Mouse (Mus musculus) heart, postnatal 10 days (tissue): Measurements from ENCODE around the gene Piwil4. TPM values are rescaled to one million over a fixed set of nuclear protein-coding genes. Genes with fewer than 3 reads are reported as not detected.
A peak's percentile ranks its signal among the peaks of the same experiment; 100 is the strongest.
"Not testable (repeated sequence)": the region's sequence is repeated elsewhere in the genome, so short reads cannot be mapped to it uniquely, and the experiment has no call there.

Source experiments
- DNase-seq, 2 experiments: peaks; one replicate each; pipeline ENCODE4 v3.0.0; 2021
- intact Hi-C: fragments of 180-260 bp; cut with DNase I; formaldehyde crosslinking; loops from one replicate; pipeline ENCODE4 v1.15.1; 2025
- total RNA-seq, 2 experiments: library from RNA; stranded (reverse); gene quantifications; 2 replicates each; pipeline ENCODE4 v1.2.3; 2021

The Piwil4 gene
- total RNA-seq, 2 experiments from 2014 or later = not detected

DNA sequence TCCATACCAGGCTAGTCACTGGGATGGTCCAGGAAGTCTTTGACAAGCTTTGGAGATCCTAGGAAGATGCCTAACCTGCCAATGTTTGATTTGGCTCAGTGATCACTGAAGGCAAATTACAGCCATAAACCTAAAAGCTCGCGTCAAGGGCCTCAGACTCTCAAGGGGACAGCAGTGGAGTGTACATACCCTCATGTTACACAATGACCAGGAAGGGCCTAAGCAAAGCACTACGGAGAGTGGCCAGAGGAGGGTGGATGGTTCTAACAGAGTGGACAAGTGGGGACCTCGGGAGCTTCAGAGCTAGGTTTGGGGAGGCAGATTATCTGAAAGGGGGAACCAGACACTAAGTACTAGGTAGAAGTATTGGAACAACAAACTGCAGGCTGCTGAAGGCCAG, 13.9 kb downstream of the Piwil4 start:
- no peak for DNase-seq

GRCm38 (mm10) chr9:14726005-14726404, 14.5 kb downstream of the Piwil4 start:
- intact Hi-C loops = no loop called here
- no peak for DNase-seq

More for the DNA sequence above, 13.9 kb downstream of the Piwil4 start:
- intact Hi-C loops = no loop called here

GRCm38 (mm10) chr9:14724755-14725420, 15.6 kb downstream of the Piwil4 start:
- intact Hi-C loops = no loop called here
- no peak for DNase-seq

DNA sequence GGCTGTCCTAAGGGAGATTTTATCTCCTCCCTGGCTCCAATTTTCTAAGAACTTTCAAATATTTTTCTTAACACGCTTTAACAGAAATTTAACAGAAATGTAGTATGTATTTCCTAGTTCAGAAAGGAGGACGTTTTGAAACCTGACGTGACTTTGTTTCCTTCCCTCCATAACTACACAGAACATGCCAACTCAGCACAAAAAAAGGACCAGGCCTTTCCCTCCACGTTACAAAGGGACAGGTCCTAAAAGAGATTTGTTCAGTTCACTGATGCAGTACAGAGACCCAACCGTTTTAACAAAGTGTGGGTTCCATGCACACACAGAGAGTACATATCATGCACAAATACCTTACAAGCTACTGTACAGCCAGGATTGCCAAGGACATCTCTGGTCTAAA, 18.9 kb downstream of the Piwil4 start:
- DNase-seq = no peak
- intact Hi-C loops = no loop called here

GRCm38 (mm10) chr9:14720384-14720783, 20.1 kb downstream of the Piwil4 start:
- DNase-seq = no peak
- intact Hi-C loops = no loop called here

GRCm38 (mm10) chr9:14718332-14718691, 22.2 kb downstream of the Piwil4 start:
- no peak for DNase-seq
- intact Hi-C loops = no loop called here

- DNase-seq = peak; percentile 40 to 63
- intact Hi-C loops = no loop called here
Measured at GRCm38 (mm10) chr9:14717689-14718331, 22.7 kb downstream of the Piwil4 start.

DNA sequence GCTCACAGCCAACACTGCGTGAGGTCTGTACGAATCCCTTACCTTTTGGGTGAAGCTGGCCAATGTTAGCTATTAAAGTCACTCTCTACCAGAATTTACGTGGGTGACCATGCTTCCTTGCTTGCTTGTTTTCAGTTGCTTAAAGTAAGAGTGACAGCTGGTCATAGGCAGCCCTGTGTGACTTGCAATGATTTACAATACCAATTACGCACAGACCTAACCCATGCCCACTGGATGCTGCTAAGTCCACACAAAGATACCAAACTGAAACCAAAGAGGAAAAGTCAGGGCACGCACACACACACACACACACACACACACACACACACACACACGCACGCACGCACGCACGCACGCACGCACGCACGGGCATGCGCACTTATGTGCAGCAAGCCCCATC, 25.3 kb downstream of the Piwil4 start:
- DNase-seq = no peak
- intact Hi-C loops = no loop called here

- intact Hi-C loops = no loop called here
- no peak for DNase-seq
Measured at GRCm38 (mm10) chr9:14710910-14711309, 29.6 kb downstream of the Piwil4 start.

GRCm38 (mm10) chr9:14705321-14706162, 35.0 kb downstream of the Piwil4 start:
- intact Hi-C loops = no loop called here
- no peak for DNase-seq

GRCm38 (mm10) chr9:14700795-14701194, 39.7 kb downstream of the Piwil4 start:
- intact Hi-C loops, DNase-seq: not testable (repeated sequence)

DNA sequence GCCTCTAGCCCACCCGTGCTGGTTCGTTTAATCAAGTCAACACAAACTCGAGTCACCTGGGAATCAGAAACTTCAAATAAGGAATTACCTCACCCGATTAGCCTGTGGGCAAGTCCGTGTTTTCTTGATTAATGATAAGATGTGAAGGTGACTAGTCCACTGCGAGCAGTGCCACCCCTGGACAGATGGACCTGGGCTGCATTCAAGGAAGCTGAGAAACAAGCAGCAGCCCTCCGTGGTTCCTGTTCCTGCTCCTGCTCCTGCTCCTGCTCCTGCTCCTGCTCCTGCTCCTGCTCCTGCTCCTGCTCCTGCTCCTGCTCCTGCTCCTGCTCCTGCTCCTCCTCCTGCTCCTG, 41.3 kb downstream of the Piwil4 start:
- DNase-seq = no peak
- intact Hi-C loops = loop anchor here (1.0 to 5.0 kb wide), 4 partner anchors 122 to 352 kb away; no protein-coding TSS in a partner anchor

GRCm38 (mm10) chr9:14698582-14699287, 41.8 kb downstream of the Piwil4 start:
- intact Hi-C loops = loop anchor here (1.0 to 5.0 kb wide), 4 partner anchors 121 to 351 kb away; no protein-coding TSS in a partner anchor

DNA sequence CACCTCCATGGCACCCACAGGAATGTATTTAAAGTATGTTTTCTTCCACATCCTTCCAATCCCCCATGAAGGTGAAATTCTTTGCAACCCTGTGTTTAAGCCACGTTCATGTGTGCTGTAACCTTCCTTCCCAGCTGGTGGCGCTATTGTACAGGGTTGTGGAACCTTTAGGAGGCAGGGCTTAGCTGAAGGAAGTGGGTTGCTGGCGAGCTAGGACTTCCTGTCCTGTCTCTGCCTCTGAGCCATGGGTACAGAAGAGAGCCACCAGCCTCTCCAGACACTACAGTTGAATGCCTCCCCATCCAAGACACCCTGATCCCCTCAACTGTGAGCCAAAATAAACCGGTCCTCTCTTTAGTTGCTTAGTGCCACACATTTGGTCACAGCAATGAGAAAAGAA, 42.6 kb downstream of the Piwil4 start:
- peak in 1 of 2 experiments; percentile 42 for DNase-seq
- intact Hi-C loops = loop anchor here (2.0 to 5.0 kb wide), 3 partner anchors 121 to 351 kb away; no protein-coding TSS in a partner anchor

More at GRCm38 (mm10) chr9:14698582-14699287, 41.8 kb downstream of the Piwil4 start:
- peak; percentile 92 to 95 for DNase-seq

DNA sequence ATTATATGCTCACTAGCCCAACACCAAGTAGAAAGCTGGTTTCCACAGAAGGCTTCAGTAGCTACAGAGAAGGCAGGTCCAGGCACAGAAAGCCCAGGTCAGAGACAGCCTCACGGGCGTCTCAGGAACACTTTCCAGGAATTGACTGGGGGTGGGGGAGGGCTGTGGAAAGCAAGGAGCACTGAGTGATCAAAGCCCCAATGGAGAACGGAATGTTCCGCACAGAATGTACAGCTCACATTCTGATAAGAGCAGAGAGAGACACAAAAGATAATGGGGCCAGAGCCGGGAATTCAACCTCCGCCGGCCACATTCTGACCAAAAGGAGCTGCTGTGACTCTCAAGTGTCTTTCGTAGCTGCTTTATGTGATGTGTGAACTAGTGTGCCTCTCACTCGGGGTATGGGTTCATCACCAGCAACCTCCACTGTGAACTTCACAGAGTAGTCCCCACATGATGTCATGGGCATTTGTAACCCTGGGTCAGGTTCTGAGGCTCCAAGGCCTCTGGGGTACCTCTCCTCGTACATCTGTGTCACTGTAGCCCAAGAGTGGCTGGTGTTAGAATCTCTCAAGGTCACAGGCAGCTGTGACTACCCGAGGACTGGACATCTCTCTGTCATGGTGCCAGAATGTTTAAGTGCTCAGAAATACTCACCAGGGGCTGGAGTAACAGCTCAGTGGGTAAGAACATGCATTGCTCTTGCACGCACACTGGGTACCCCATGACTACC, 51.0 kb downstream of the Piwil4 start:
- intact Hi-C loops = no loop called here
- peak in 1 of 2 experiments; percentile 32 for DNase-seq

DNA sequence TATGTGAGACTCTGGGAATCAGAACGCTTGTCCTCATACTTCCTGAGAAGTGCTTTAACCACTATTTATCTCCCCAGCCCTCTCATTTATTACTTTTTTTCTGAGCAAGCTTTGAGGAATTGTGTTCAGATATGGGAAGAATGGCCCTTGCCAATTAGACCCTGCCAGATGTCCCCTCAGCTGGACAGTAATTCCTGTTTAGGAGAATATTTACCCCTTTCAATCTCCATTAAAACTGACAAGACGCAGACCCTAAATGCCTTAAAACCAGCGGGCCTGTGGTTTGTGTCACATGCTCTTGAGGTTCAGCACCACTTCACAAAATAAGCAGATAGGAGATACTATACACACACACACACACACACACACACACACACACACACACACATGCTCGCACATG, 56.2 kb downstream of the Piwil4 start:
- DNase-seq = no peak
- intact Hi-C loops = no loop called here

GRCm38 (mm10) chr9:14682741-14683140, 57.8 kb downstream of the Piwil4 start:
- intact Hi-C loops = no loop called here
- no peak for DNase-seq

DNA sequence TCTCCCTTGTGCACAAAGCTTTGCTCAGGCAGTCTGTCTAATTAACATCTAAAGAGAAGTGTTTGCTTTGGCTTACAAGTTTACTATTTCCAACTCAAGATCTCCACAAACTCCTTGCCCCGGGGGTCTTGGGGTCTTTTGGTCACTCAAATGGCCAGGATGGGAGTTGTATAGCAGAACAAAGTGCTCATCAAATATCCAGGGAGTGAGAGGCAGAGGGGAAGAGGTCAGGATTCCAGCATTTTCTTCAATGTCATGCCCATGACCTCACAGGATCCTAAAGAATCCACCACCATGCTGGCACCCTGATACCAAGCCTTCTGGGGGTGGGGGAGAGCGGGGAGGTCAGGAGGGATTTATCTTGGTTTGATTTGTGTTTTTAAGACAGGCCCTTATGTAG, 59.9 kb downstream of the Piwil4 start:
- intact Hi-C loops = no loop called here
- no peak for DNase-seq

DNA sequence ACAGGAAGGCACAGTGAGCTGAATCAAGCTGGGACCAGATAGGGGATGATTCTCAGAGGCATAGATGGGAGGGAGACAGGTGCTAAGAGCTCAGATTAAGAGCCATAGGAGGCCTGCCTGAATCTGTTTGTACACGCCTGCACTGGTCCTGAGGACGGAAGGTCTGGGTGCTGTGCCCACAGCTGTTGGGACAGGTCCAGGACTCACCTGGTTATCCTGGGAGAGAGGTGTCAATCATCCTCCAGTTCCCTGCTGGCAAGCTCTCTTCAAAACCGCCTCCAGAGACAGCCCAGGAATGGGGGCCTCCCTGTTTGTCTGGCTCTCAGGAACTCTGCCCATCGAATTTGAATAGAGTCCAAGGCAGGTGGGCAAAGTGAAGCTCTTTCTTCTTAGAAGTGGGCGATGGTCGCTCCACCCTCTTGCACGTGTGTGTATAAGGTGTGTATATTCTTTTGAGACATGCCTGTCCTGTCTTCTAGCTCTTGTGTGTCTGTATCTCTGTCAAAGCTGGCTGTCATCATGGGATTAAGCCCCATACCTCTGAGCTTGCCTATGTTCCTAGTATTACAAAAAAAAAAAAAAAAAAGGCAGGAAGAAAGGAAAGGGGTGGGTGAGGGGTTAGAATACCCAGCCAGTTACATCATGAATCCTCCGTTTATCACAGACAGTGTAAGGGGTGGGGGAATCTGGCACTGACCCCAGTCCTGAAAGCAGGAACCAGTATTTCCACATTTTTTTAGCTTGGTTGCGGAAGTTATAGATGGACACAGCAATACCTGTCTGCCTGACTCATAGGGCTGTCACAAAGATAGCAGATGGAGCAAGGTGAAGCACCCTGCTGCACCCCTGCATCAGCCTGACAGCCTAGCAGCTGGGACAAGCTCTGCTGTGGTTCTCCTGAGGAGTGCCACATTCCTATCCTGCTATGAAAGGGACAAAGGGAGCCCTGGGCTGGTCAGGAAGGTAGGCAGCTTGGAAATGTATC, 64.5 kb downstream of the Piwil4 start:
- intact Hi-C loops = no loop called here
- no peak for DNase-seq
